Mouse (Mus musculus): Measurements from ENCODE around the gene Mup4. TPM values are rescaled to one million over a fixed set of nuclear protein-coding genes. Genes with fewer than 3 reads are reported as not detected.

The Mup4 gene
- total RNA-seq, 1 experiment: not detected

DNA sequence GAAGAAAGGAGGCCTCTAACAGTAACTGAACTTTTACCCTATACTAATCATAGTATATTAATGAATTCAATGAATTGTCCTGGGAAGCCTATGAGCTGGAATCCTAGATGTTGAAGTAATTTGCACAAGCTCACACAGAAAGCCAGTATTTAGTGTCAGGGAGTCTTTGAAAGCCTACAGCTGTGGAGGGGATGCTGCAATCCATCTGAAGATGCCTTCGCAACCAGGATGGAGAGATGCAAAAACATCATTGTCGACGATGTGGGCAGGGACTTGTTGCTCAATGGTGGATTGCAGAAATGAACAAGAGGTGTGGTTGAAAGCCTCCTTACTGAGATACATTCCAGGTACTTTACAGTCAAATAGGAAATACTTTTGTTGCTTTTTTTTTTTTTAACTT is 42.5 kb downstream of the Mup4 start:
- no peaks in the 10 kb centered on the region for H3K9me3 ChIP-seq (ENCODE audit: control insufficient read depth, insufficient read depth, low read depth, low read length)
- H3K4me1 ChIP-seq (ENCODE audit: control insufficient read depth in 2 of 2, insufficient read depth in 2 of 2, low read length in 2 of 2, poor library complexity in 1 of 2): peaks cover 0 to 4% of the 10 kb centered on the region in 2 experiments; a peak in 1 of 4 replicates
- no peak overlapping the region for H3K9ac ChIP-seq (ENCODE audit: insufficient read depth, low read depth, low read length, poor library complexity, severe bottlenecking)
- no peaks in the 10 kb centered on the region for H3K36me3 ChIP-seq (ENCODE audit: control insufficient read depth, insufficient read depth, low read length, poor library complexity, severe bottlenecking)
- no peak overlapping the region for H3K4me3 ChIP-seq (ENCODE audit: insufficient read depth in 1 of 2, low read depth in 1 of 2, low read length in 2 of 2, poor library complexity in 1 of 2, severe bottlenecking in 1 of 2)
- in situ Hi-C loops (cut with MboI; ENCODE audit: low sequenced_read_pairs in 2 of 2, unreplicated experiment in 2 of 2): no loop called here
- TF ChIP-seq MAFK (IDR thresholded peaks at IDR 0.05; ENCODE audit: insufficient read depth, low read depth, low read length): no peak
- no peak for TF ChIP-seq CHD2 (IDR thresholded peaks at IDR 0.05; ENCODE audit: low read depth, low read length)
- no peak for TF ChIP-seq ZC3H11A (IDR thresholded peaks at IDR 0.05; ENCODE audit: borderline replicate concordance, low read depth, low read length)
- no peak for TF ChIP-seq ZNF384 (IDR thresholded peaks at IDR 0.05; ENCODE audit: low read depth, low read length)
- TF ChIP-seq HCFC1 (IDR thresholded peaks at IDR 0.05; ENCODE audit: borderline replicate concordance, insufficient read depth, low read length): no peak
- no peak for DNase-seq (ENCODE audit: low read depth, low spot score)
- H3K27ac ChIP-seq (ENCODE audit: insufficient read depth, low read depth, low read length, poor library complexity, severe bottlenecking): no peak overlapping the region

DNA sequence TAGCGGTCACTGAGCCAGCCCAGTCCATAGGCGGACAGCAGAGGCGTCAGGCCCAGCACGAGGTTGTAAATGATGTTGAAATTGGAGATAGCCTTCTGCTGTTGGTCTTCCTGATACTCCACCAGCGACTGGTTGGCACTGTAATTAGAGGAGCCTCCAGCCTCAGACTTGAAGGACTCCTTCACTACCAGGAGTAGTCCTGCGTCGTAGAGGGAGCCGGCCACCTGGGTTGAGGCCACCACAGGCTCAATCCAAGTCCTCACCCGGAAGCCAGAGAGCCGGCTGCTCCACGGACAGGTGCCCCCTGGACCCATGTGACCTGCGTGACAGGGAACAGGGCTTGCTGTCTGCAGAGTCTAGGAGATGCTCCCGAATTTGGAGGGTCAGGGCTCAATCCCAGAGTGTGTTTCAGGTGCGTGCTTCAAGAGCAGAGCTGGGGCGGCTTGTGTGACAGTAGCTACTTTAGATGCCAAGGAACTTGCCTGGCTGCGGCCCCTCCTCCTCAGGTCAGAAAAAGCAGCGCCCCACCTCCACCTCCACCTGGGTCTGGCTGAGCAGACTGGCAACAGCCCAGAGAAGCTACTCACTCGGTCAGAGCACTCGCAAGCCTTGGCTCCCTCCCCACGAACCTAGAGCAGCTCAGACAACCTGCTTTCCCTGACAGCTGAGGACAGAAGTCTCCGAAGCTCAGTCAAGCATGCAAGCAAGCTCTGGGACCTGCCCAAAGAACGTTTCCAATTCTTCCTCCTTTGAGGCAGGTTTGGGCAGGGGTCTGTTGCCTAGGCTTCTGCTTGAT is 45.7 kb downstream of the Mup4 start, which contains the start of gene Slc46a2:
Gene Slc46a2 (minus strand): TSS at position 449 of the 796 bp plus-strand sequence.
- Histone ChIP-seq H3K36me3 (ENCODE audit: control insufficient read depth, insufficient read depth, low read length, poor library complexity, severe bottlenecking) (no peaks in the 10 kb centered on the region), H3K9ac (ENCODE audit: insufficient read depth, low read depth, low read length, poor library complexity, severe bottlenecking) (0 out of 2 replicates have a peak within 1 kb of the TSS, but pooled peaks have one; percentile 4), H3K27ac (ENCODE audit: insufficient read depth, low read depth, low read length, poor library complexity, severe bottlenecking) (no peak within 1 kb of the TSS), H3K4me3 (ENCODE audit: insufficient read depth in 1 of 2, low read depth in 1 of 2, low read length in 2 of 2, poor library complexity in 1 of 2, severe bottlenecking in 1 of 2) (peak within 1 kb of the TSS; percentile 38 to 49; a peak in 3 of 4 replicates), H3K9me3 (ENCODE audit: control insufficient read depth, insufficient read depth, low read depth, low read length) (no peaks in the 10 kb centered on the region), H3K4me1 (ENCODE audit: control insufficient read depth in 2 of 2, insufficient read depth in 2 of 2, low read length in 2 of 2, poor library complexity in 1 of 2) (peaks cover 0 to 7% of the 10 kb centered on the region in 2 experiments; a peak in 2 of 4 replicates)
- DNase-seq (ENCODE audit: low read depth, low spot score): no peak
- in situ Hi-C loops (cut with MboI; ENCODE audit: low sequenced_read_pairs in 2 of 2, unreplicated experiment in 2 of 2): no loop called here
- TF ChIP-seq CHD2 (IDR thresholded peaks at IDR 0.05; ENCODE audit: low read depth, low read length) (no peak), ZC3H11A (IDR thresholded peaks at IDR 0.05; ENCODE audit: borderline replicate concordance, low read depth, low read length) (no peak), MAFK (IDR thresholded peaks at IDR 0.05; ENCODE audit: insufficient read depth, low read depth, low read length) (no peak), ZNF384 (IDR thresholded peaks at IDR 0.05; ENCODE audit: low read depth, low read length) (no peak), HCFC1 (IDR thresholded peaks at IDR 0.05; ENCODE audit: borderline replicate concordance, insufficient read depth, low read length) (no peak)

DNA sequence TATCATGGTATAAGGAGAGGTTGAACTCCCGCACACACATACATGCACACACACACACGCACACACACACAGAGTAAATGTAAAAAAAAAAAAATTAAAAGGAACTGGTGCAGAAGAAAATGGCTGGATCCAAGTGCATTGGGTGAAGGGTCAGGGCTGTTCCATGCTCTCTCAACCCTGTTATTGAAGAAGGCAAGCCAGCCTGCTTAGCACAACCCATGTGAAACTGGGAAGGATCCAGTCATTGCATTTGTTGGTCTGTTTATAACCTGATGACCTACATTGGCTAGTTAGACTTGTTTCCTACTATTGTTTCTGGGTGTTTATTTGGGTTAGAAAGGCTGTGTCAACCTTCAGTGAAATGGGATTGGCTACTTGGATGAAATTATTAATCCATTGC is 51.7 kb downstream of the Mup4 start:
- no peak overlapping the region for H3K27ac ChIP-seq (ENCODE audit: insufficient read depth, low read depth, low read length, poor library complexity, severe bottlenecking)
- in situ Hi-C loops (cut with MboI; ENCODE audit: low sequenced_read_pairs in 2 of 2, unreplicated experiment in 2 of 2): no loop called here
- H3K36me3 ChIP-seq (ENCODE audit: control insufficient read depth, insufficient read depth, low read length, poor library complexity, severe bottlenecking): no peaks in the 10 kb centered on the region
- no peak overlapping the region for H3K9ac ChIP-seq (ENCODE audit: insufficient read depth, low read depth, low read length, poor library complexity, severe bottlenecking)
- peaks cover 2 to 27% of the 10 kb centered on the region in 2 experiments; a peak in 2 of 4 replicates for H3K4me1 ChIP-seq (ENCODE audit: control insufficient read depth in 2 of 2, insufficient read depth in 2 of 2, low read length in 2 of 2, poor library complexity in 1 of 2)
- DNase-seq (ENCODE audit: low read depth, low spot score): no peak
- no peak overlapping the region for H3K4me3 ChIP-seq (ENCODE audit: insufficient read depth in 1 of 2, low read depth in 1 of 2, low read length in 2 of 2, poor library complexity in 1 of 2, severe bottlenecking in 1 of 2)
- H3K9me3 ChIP-seq (ENCODE audit: control insufficient read depth, insufficient read depth, low read depth, low read length): no peaks in the 10 kb centered on the region
- no peak for TF ChIP-seq MAFK (IDR thresholded peaks at IDR 0.05; ENCODE audit: insufficient read depth, low read depth, low read length)
- TF ChIP-seq ZC3H11A (IDR thresholded peaks at IDR 0.05; ENCODE audit: borderline replicate concordance, low read depth, low read length): no peak
- TF ChIP-seq HCFC1 (IDR thresholded peaks at IDR 0.05; ENCODE audit: borderline replicate concordance, insufficient read depth, low read length): no peak
- TF ChIP-seq CHD2 (IDR thresholded peaks at IDR 0.05; ENCODE audit: low read depth, low read length): no peak

DNA sequence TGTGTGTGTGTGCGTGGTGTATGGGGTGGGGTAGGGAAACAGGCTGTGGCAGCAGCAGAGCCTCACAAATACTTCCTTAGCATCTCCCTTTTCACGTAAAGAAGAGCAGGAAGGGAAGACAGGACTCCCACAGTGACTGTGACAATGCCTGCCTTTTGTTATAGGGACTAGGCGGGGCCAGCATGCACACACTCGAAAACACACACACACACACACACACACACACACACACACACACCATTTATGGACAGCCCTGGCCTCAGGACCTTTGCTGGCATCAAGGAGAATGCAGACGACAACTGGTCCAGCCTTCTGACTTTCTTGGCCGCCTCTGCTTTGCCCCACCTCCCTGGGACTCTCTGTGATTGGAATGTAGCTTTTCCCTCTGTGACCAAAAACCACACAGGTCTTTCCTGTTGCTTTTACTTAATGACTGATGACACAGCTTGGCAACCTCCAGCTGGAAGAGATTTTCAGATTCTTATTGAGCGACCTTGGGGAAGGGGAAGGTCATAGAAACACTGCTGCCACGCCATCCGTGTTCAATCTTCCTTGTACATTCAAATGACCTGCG is 52.8 kb downstream of the Mup4 start:
- Histone ChIP-seq H3K9me3 (ENCODE audit: control insufficient read depth, insufficient read depth, low read depth, low read length) (no peaks in the 10 kb centered on the region), H3K4me1 (ENCODE audit: control insufficient read depth in 2 of 2, insufficient read depth in 2 of 2, low read length in 2 of 2, poor library complexity in 1 of 2) (peaks cover 2 to 28% of the 10 kb centered on the region in 2 experiments; a peak in 2 of 4 replicates), H3K36me3 (ENCODE audit: control insufficient read depth, insufficient read depth, low read length, poor library complexity, severe bottlenecking) (no peaks in the 10 kb centered on the region), H3K27ac (ENCODE audit: insufficient read depth, low read depth, low read length, poor library complexity, severe bottlenecking) (no peak overlapping the region; the same call in 1 of the 2 replicates), H3K9ac (ENCODE audit: insufficient read depth, low read depth, low read length, poor library complexity, severe bottlenecking) (no peak overlapping the region), H3K4me3 (ENCODE audit: insufficient read depth in 1 of 2, low read depth in 1 of 2, low read length in 2 of 2, poor library complexity in 1 of 2, severe bottlenecking in 1 of 2) (no peak overlapping the region)
- DNase-seq (ENCODE audit: low read depth, low spot score): no peak
- in situ Hi-C loops (cut with MboI; ENCODE audit: low sequenced_read_pairs in 2 of 2, unreplicated experiment in 2 of 2): no loop called here
- TF ChIP-seq MAFK (IDR thresholded peaks at IDR 0.05; ENCODE audit: insufficient read depth, low read depth, low read length) (no peak), CHD2 (IDR thresholded peaks at IDR 0.05; ENCODE audit: low read depth, low read length) (no peak), ZC3H11A (IDR thresholded peaks at IDR 0.05; ENCODE audit: borderline replicate concordance, low read depth, low read length) (no peak), HCFC1 (IDR thresholded peaks at IDR 0.05; ENCODE audit: borderline replicate concordance, insufficient read depth, low read length) (no peak), ZNF384 (IDR thresholded peaks at IDR 0.05; ENCODE audit: low read depth, low read length) (no peak)
